In the genomic region with DNA sequence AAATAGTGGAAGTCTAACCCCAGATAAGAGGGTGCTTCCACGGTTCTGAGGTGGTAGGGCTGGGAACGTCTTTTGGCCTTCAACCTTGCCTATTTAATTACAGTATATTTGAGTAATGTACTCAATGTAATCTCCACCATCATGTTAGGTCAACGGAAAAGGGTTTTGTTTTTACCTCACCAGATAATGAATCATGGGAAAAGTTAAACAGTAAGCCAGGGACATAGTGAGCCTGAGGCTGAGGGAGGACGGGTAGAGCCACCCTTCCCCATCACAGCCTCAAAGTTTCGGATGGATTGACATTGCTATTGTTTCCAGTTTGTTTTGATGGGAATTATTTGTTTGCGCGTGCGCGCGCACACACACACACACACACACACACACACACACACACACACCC, we compare ENCODE assay signal across 16 mouse cellular contexts.
"Had no signal": no experiment of that assay in that cellular context is flagged by ENCODE, and none has a peak within 500 bp of the region (broad histone marks: within the 10 kb centered on the region; RNA-seq: fewer than 3 reads in every experiment).

No protein-coding gene starts in this region.

- H3K27me3 ChIP-seq: hindbrain, embryonic 15.5 days; limb, embryonic 12.5 days; limb, embryonic 15.5 days; liver, embryonic 15.5 days; lung, embryonic 15.5 days; megakaryocyte, embryonic 14.5 days had no signal

- H3K27ac ChIP-seq: hindbrain, embryonic 15.5 days; kidney, postnatal 0 days; limb, embryonic 12.5 days; limb, embryonic 15.5 days; liver, embryonic 15.5 days; lung, embryonic 15.5 days; midbrain, embryonic 10.5 days had no signal

- DNase-seq: layer of hippocampus, postnatal 36 days; left cerebral cortex, postnatal 4 days; lung, adult 18-20 months; lung, postnatal 10 days; lung, postnatal 36 days; midbrain, embryonic 14.5 days; thymus, postnatal 25 days had no signal

- H3K4me3 ChIP-seq: hindbrain, embryonic 15.5 days; limb, embryonic 12.5 days; limb, embryonic 15.5 days; liver, embryonic 15.5 days; lung, embryonic 15.5 days; megakaryocyte, embryonic 14.5 days; midbrain, embryonic 10.5 days had no signal

- H3K4me2 ChIP-seq: hindbrain, embryonic 15.5 days; limb, embryonic 12.5 days; limb, embryonic 15.5 days; liver, embryonic 11.5 days; liver, embryonic 15.5 days; lung, embryonic 15.5 days had no signal

- H3K36me3 ChIP-seq: hindbrain, embryonic 15.5 days; limb, embryonic 12.5 days; limb, embryonic 15.5 days; liver, embryonic 15.5 days; lung, embryonic 15.5 days; midbrain, embryonic 10.5 days had no signal

- H3K9me3 ChIP-seq: hindbrain, embryonic 15.5 days; limb, embryonic 12.5 days; limb, embryonic 15.5 days; liver, embryonic 15.5 days; lung, embryonic 15.5 days; megakaryocyte, embryonic 14.5 days; midbrain, embryonic 10.5 days had no signal

- H3K9ac ChIP-seq: hindbrain, embryonic 15.5 days; limb, embryonic 12.5 days; limb, embryonic 15.5 days; liver, embryonic 15.5 days; lung, embryonic 15.5 days had no signal

- H3K4me1 ChIP-seq: hindbrain, embryonic 15.5 days; limb, embryonic 12.5 days; limb, embryonic 15.5 days; liver, embryonic 15.5 days; lung, embryonic 15.5 days; megakaryocyte, embryonic 14.5 days had no signal
